Mouse (Mus musculus) left cerebral cortex, adult 2 months (tissue): ENCODE results near the gene Slc35d1. TPM values are rescaled to one million over a fixed set of nuclear protein-coding genes. Genes with fewer than 3 reads are reported as not detected.

ENCODE experiments used
- DNase-seq, 2 experiments: peaks; one replicate each; pipeline ENCODE4 v3.0.0; 2021 to 2022; ENCODE audit warnings: low spot score in 2 of 2, mixed read lengths in 1 of 2; ENCODE audit errors: extremely low spot score in 1 of 2
- H3K27ac ChIP-seq: fragments of 200-600 bp; 2 replicates; pipeline ENCODE4 v1.8.1; 2022
- H3K4me3 ChIP-seq: fragments of 200-600 bp; 2 replicates; pipeline ENCODE4 v1.8.1; 2022
- CTCF ChIP-seq: fragments of 200-600 bp; IDR thresholded peaks from 2 replicates; pipeline ENCODE4 v1.8.1; 2022; ENCODE audit warnings: antibody characterized with exemption, mild to moderate bottlenecking, moderate library complexity
- intact Hi-C: fragments of 180-260 bp; cut with DNase I; formaldehyde crosslinking; loops from one replicate; pipeline ENCODE4 v1.15.1; 2025
- total RNA-seq, 2 experiments: library from RNA; stranded (reverse); gene quantifications; 2 replicates each; pipeline ENCODE4 v1.2.3; 2021

Gene Slc35d1
- total RNA-seq, 2 experiments from 2014 or later: 12.7 to 12.8 TPM

DNA sequence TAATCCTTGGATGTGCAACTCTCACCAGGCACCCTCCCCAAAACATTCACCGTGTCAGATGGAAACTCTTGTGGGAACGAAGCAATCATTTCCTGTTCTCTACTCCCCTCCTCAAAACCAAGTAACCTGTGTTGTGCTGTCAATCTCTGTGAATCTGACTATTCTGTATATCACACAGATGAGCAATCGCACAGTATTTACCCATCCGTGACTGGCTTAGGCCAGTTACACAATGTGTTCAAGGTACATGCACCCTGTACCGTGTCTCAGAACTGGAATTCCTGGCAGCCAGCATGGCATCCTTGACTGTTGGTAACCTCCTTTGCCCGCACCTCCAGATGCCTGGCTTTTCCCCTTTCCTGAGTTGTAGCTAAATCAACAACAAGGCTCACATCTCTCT, 1.1 kb upstream of the Slc35d1 start:
- H3K4me3 ChIP-seq: no peak overlapping the region
- intact Hi-C loops: no loop called here
- no peak overlapping the region for H3K27ac ChIP-seq
- DNase-seq: no peak
- TF ChIP-seq CTCF: no peak

DNA sequence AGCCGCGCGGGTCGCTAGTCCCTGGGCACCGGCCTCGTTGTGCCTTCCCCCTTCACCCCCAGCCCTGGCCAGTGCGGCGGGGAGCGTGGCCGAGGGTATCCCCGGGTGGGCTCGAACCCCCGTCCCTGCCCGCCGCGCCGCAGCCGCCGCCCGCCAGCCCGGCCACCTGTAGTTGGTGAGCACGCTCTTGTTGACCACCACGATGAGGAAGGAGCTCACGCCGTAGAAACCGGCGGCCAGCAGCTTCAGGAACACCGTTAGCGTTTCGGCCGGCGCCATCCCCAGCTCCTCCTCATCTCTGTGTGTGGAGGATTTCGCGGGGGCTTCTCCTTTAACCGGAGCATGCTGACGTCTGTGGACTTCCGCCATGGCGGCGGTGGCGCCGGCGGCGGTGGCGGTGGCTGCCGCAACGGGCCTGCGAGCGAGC, 453 bp downstream of the Slc35d1 start:
- Histone ChIP-seq H3K27ac (peak overlapping the region; percentile 96), H3K4me3 (peak overlapping the region; percentile 74)
- intact Hi-C loops: loop anchor here (2.0 kb wide), 2 partner anchors 36 to 98 kb away; partner anchors contain the start of gene Oma1
- TF ChIP-seq CTCF: no peak
- peak; percentile 71 to 75 for DNase-seq

DNA sequence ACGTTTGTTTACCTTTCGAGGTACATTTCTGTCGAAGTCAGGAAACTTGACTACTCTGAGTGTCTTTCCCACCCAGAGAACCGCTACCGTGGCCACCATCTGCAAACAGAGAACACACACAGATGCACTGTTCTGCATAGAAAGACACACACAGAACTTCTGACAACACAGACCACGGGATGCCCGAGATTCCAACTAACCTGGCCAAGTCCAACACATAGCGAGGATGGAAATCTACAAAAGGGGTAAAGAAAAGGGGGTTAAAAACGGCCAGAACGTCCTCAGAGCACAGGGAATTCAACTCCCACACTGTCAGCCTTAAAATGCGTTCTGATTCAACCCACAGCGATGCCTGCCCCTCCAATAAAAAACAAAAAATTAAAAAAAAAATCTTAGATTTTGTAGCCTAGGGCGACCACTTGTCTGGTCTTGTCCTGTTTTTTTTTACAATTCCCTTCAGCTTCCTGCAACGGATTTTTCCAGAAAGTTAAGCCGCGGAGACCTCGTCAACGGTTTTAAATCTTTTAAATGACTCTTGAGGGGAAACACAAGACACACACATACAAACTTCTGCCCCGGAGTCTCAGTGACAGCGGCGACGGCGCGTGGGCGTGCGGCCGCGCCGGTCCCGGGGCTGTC, 986 bp downstream of the Slc35d1 start:
- H3K27ac ChIP-seq: peak overlapping the region; percentile 96
- peak overlapping the region; percentile 74 for H3K4me3 ChIP-seq
- peak in 1 of 2 experiments; percentile 16 for DNase-seq
- no peak for TF ChIP-seq CTCF
- intact Hi-C loops: loop anchor here (2.0 kb wide), 2 partner anchors 35 to 99 kb away; partner anchors contain the start of gene Oma1

DNA sequence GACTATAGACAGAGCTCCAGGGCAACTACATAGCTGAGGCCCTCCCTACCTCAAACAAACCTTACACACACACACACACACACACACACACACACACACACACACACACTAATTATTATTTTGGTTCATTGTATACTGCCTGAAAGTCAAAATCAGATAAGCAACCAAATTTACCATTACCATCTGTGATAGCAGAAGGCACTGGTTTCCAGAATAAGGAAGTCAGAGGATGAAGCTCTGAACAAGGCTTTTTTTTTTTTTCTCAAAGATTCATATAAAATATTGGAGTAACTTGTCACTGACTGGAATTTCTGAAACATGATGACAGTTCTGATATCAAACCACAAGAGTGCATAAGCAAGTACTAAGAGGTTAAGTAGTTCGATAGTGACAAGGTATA, 6.4 kb downstream of the Slc35d1 start:
- DNase-seq: no peak
- no peak overlapping the region for H3K27ac ChIP-seq
- H3K4me3 ChIP-seq: no peak overlapping the region
- TF ChIP-seq CTCF: no peak
- intact Hi-C loops: no loop called here

DNA sequence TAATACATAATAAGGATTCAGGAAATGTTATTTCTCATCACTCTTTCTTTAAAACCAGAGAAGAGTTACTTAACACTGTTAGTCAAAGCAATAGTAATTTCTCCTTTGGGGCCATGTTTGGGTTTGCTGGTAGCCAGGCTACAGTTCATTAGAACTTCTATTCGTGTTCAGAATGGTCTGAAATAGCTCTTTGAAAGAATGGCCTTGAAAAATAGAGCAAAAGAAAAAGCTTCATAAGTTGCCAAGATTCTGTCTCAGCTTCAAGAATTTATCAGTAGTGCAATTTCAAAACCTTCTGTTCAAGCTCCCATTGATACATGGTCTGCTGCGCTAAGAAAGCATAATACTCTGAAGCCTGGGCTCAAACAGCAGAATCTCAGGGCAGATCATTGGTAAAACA, 11.3 kb downstream of the Slc35d1 start:
- no peak for TF ChIP-seq CTCF
- DNase-seq: no peak
- H3K4me3 ChIP-seq: no peak overlapping the region

DNA sequence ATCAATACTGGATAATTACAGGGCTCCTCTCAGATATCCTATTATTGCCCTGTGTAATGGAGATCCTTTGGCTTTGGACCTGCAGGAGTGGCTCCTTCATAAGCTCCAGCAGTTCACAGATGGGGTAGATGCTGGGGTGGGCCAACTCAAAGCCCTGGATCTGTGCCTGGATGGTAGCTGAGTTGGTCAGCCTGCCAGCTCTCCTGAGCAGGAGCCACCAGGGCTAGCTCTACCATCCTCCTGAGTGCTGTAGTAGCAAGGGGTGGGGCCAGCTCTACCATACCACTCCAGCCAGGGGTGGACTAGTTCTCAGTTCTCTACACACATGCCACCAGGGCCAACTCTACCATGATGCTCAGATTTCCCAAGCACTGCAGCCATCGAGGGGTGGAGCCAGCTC, 14.9 kb downstream of the Slc35d1 start:
- Histone ChIP-seq H3K27ac (no peak overlapping the region), H3K4me3 (no peak overlapping the region)
- TF ChIP-seq CTCF: no peak
- intact Hi-C loops: no loop called here
- no peak for DNase-seq

More for the DNA sequence above, 11.3 kb downstream of the Slc35d1 start:
- intact Hi-C loops: no loop called here
- H3K27ac ChIP-seq: no peak overlapping the region

DNA sequence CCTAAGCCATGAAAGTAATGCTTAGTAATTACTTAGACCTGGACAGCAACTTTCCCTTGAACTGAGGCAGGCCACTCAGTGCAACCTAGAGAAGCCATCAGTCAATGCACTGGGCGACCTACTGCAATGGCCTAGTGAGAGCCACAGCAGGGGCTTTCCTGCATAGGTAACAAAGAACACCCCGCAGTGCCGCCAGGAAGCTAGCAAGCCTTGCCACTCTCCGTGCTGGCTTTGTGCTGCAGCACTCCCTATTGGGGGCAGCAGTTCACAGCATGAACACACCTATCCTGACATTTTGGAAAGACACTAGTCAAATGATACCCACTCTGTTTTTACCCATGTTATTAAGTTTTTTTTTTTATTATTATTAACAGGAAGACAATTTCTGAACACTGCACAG, 15.9 kb downstream of the Slc35d1 start:
- intact Hi-C loops: no loop called here
- Histone ChIP-seq H3K27ac (no peak overlapping the region), H3K4me3 (no peak overlapping the region)
- no peak for TF ChIP-seq CTCF
- DNase-seq: no peak

DNA sequence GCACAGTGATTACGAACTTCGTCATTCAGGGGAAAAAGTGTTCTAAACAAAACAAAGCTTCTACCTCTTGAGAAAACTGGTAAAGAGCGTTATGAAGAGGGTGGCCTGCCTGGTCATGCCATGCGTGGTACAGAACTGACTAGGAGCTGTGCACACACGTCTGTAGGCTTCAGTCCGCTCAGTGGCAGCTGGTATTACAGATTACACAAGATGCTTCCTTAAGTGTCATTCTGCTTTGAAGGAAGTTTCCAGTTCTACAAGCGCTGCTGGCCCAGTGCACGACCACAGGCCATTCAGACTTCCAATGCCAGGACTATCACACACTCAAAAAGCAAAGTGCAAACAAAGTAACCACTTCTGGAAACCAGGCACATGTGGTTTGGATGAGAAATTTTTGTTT, 17.6 kb downstream of the Slc35d1 start:
- TF ChIP-seq CTCF: no peak
- no peak for DNase-seq

DNA sequence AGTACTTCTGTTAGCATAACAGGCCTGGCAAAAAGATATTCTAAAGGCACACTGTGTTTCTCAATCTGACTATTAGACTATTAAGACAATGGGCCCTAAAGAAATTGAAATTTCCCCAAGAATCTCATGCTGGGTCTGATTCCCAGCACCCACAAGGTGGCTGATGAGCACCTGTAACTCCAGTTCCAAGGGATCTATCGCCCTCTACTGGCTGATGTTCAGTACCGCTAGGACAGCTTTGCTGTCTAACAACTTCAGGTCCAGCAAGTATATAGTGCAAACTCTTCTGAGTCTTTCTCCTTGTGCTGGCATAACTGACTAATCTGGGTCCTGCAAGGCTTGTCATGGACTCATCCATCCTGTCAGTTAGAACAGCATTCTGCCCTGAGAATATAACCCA, 22.5 kb downstream of the Slc35d1 start:
- intact Hi-C loops: no loop called here
- TF ChIP-seq CTCF: peak; percentile 9

More for the DNA sequence above, 17.6 kb downstream of the Slc35d1 start:
- no peak overlapping the region for H3K4me3 ChIP-seq
- intact Hi-C loops: no loop called here
- H3K27ac ChIP-seq: no peak overlapping the region

DNA sequence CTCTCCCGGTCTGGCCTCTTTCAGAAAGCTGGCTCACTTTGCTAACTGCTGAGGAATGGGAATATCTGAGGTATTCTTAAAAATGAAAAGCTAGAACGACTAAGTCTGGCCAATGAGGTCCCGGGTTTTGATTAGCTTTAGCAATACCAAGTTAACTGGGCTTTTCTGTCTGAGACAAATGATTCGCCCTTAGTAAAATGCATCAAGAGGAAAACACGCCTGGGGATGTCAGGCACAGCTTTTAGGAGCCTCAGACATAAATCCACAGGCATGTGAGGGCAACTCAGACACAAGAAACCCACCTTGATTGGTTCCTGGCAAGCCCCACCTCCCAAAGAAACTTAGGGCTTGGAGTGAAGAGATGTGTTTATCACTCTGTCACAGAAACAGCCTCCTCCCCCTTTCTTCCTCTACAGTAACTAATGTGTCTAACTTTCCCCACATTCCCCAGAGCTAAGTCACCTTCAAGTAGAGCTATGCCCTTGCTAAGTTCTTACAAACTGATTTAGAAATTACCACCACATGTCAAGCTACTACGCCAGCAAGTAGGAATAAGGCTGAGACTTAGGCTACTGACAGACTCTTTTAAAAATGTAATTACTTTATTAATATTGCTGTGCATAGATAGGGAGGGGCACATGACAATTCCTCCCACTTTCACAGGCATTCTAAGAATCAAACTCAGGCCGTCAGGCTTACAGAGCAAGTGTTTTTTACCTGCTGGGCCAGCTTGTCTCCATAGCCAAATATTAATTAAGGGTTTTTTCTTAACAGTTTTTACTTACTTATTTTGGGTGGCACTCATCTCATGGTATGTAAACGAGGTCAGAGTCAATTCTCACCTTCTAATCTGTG, 26.0 kb downstream of the Slc35d1 start:
- intact Hi-C loops: no loop called here
- TF ChIP-seq CTCF: no peak
- Histone ChIP-seq H3K27ac (no peak overlapping the region), H3K4me3 (no peak overlapping the region)
- DNase-seq: no peak

More for the DNA sequence above, 22.5 kb downstream of the Slc35d1 start:
- no peak overlapping the region for H3K27ac ChIP-seq
- DNase-seq: no peak
- H3K4me3 ChIP-seq: no peak overlapping the region

DNA sequence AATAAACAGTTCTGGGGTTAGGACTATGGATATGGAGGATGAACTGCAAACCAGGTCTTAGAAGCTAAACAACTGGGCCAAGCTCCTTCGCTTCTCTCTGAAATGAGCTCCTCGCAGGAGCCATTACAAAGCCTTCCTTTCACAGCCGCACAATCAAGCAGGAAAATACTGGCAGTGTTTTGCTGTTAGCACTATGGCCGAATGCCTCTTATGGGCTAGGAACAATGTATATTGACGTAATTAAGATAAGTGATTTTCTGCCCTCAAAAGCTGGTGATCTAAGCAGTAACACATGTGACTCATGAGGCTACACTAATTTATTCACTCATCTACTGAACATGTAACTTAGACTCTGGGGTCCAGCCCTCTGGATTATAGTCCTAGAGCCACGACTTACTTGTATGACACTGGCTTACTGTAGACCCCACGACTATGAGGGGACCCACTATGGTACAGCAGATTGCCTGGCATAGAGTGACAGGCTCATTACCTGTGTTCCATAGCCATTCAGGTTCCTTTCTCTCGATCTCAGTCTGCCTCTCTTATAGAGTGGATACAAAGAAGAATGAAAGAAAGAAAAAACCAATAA, 34.6 kb downstream of the Slc35d1 start:
- no peak overlapping the region for H3K4me3 ChIP-seq
- intact Hi-C loops: no loop called here
- no peak for DNase-seq
- no peak for TF ChIP-seq CTCF
- 0 out of 2 replicates have a peak overlapping the region, but pooled peaks have one; percentile 36 for H3K27ac ChIP-seq

DNA sequence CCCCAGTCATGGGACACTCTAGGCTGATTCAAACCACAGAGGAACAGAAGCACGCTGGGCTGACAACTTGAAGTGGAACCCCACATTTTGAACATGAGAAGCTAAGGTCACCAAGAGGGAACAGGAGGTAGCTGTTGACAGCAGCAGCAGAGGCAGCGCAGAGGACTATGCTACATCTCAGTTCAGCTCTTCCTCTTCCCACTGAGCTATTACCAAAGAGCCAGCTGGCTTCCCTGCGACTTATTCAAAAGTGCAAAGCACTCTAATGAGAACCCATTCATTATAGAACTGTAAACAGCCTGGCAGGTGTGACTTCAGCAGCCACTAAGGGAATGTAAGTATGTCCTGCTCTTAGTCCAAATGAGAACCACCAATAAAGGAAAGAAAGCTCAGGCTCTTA, 35.4 kb downstream of the Slc35d1 start:
- H3K4me3 ChIP-seq: no peak overlapping the region
- no peak for DNase-seq
- TF ChIP-seq CTCF: no peak
- intact Hi-C loops: loop anchor here (2.0 kb wide), 1 partner anchor 35 kb away; the partner anchor contains the start of gene Slc35d1
- peak overlapping the region; percentile 78; the same call in 1 of the 2 replicates for H3K27ac ChIP-seq
